Mouse (Mus musculus): ENCODE results near the gene Gm26620.

Gene Gm26620

DNA sequence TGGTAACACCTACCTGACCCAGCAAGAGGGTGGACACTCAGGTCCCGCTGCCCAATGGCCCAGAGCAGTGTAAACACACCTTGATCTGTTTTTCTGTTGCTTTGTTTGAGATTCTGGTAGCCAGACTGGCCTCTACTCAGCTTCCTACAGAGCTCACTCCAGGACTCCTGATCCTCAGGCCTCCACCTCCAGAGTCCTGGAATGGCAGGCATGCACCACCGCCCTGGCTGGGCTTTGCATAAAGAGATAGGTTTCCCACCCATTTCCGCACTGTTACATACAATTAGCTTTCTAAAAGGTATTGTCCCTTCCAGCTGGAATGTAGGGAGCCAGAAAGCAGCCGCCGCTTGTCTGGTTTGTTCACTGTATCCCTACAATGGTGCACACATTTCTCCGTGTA lies 13.5 kb upstream of the Gm26620 start:
- DNase-seq: no peak

DNA sequence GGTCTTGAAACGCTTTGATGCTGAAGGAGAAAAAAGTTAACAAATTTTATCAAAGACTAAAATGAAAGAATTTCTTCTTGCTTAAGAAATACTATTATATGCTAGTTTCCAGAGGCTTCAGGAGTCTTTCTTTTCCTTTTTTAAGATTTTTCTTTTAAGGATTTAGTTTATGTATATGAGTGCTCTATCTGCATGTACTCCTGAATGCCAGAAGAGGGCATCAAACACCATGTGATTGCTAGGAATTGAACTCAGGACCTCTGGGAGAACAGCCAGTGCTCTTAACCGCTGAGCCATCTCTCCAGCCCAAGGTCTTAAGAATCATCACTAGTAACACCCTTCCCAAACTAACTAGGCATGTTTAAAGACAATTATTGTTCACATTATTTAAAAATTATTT lies 12.9 kb upstream of the Gm26620 start:
- DNase-seq: no peak

DNA sequence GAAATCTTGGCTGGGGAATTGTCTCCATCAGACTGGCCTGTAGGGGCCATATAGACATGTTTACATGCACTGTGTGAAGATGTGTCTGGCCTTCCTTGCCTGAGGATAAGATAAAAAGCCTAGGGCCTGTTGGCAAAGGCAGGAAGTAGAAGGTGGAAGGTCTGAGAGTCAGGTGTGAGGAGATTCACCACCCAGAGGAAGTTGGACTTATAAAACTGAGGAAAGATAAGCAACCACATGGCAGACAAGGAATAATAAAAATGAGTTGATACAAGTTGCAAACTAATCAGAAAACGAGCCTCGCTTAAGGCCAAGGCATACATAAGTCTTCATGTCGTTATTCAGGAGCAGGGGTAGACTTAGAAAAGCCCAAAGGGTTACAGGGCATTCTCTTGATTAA lies 9.2 kb upstream of the Gm26620 start:
- DNase-seq: no peak

- DNase-seq: no peak
Observed at GRCm38 (mm10) chr1:170876906-170877305, 8.0 kb upstream of the Gm26620 start.

DNA sequence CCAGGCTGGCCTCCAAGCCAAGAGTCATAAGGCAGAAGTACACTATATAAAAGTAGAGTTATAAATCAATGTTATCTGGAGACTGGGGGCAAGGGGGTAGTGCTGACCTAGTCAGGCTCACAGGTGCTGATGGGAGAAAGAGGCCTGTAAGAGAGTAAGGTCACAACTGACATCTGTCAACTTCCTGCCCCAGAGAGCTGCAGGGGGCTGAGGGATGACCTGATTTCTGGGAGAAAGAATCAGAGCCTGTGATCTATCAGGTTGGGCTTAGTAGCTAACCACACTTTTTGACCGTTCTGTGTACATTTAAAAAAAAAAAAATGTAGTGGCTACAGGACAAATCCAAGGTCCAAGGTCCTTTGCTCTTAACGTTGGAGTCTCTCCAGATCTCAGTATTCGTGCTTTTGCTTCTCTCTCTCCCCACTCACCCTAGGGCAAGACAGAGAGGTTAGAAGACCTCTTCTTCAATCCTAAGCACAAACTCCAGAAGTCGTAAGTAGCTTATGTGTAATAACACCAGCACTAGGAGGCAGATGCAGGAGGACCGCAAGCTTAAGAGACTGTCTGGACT lies 1.9 kb upstream of the Gm26620 start:
- peak; percentile 17 for DNase-seq

- DNase-seq: no peak
Observed at GRCm38 (mm10) chr1:170884390-170884789, 475 bp upstream of the Gm26620 start.

DNA sequence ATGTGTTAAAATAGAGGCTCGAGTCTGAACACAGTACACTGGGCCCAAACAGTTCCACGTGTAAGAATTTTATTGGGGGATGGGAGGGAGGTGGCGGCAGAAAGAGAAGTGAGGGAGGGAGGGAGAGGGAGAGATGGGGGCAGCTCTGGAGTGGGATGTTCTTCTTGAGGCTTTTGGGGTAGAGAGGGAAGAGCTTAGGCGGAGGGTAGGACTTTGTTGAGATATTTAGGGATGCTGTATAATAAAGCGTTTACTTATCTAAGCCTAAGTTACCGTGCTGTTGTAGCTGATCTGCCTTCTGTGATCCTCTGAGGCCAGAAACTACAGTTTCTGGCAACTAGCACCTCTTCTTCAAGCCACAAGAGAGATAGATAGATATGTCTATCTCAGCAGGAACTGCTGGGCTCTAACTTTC lies 1.2 kb downstream of the Gm26620 start:
- DNase-seq: no peak

DNA sequence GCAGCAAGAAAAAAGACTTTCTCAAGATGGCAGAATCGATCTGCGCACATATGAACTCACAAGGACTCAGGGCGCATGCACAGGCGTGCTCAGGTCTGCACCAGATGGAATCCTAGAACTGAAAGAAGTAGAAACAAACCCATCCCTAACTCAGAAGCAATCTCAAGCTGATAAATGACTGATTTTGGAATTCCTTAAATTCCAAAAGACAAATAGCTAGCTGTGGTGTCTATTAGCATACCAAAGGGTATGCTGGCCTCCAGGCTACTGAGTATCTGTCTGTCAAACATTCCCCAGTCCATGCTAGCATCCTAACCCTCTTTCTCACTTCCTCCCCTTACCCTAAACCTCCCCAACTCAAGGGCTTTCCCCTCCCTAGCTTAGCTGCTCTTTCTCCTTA lies 4.4 kb downstream of the Gm26620 start:
- DNase-seq: no peak

GRCm38 (mm10) chr1:170891646-170892045 lies 6.8 kb downstream of the Gm26620 start:
- no peak for DNase-seq

GRCm38 (mm10) chr1:170892279-170892678 lies 7.4 kb downstream of the Gm26620 start:
- DNase-seq: no peak

GRCm38 (mm10) chr1:170894603-170895602 lies 10.0 kb downstream of the Gm26620 start:
- DNase-seq: peak; percentile 15

- DNase-seq: no peak
Observed at GRCm38 (mm10) chr1:170896651-170897281, 11.9 kb downstream of the Gm26620 start.

DNA sequence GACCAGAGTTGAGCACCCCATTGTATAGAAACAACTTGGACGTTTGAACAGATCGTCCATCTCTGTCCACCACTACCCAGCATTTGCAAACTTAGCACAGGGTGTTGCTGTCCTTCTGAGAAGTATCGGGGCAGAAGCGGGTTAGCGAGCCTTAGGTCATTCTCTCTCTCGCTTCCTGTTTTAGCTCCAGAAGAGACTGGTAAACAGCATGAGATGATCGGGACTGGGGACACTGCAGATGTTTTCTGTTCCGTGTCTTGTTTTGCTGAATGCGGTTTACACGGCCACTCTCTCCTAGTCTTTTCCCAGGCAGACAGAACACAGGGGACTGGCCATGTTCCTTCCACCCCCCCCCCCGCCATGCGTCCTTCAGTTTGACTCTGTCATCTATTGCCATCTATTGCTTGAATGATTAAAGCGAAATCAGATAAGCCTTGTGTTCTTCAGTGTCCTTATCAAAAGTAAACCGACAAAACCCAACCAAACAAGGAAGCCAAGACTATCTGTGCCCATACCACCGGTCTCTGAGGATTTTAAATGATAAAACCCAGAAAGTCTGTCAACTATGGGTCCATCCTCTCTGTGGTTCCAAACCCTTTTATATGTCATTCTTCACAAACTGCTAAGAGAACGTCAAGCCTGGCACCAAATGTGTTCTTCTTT lies 13.7 kb downstream of the Gm26620 start:
- no peak for DNase-seq

- DNase-seq: peak; percentile 59
Observed at GRCm38 (mm10) chr1:170900799-170901467, 16.1 kb downstream of the Gm26620 start.

DNA sequence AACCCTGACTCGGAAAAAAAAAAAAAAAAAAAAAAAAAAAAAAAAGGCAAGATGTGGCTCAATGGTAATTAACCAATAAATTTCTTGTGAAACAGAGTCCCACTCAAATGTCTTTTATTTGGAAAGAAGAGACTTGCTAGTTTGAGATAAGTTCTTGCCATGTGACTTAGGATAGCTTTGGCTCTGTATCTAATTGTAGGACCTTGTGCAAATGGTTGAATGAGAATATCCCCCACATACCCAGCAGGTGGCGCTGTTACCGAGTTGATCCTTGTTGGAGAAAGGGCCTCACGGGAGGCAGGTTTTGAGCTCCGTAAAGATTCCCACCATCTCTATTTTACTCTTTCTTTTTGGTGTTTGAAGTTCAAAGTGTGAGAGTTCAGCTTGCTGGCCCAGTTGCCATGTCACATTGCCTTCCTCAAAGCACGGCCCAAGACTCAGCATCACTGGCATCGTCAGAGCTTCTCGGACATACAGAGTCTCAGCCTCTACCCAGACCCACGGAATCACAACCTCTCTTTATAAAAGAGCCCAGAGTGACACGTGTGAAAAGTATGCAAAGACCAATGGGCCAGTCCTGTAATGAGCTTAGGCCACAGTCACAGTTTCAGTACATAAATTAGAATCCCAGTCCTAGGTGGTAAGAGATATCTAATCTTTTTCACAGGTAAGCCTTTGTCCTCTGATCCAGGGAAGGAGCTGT lies 16.8 kb downstream of the Gm26620 start:
- peak; percentile 84 for DNase-seq

DNA sequence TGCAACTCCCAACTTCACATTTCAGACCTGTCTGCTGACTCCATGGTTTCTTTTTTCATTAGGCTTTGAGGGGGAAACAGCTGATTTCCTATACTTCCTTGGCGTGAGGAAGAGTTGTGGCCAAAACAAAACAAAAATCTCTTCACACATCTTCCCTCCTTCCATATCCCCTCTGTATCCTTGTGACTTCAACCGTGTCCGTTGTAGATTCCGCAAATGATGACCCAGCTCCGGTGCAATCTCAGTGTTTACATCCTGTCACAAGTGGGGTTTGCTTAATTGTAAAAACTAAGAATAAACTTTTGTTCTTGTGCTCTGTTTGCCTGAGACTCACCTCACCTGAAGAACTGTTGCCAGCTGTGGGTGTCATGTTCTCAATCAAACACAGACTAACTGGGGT lies 18.6 kb downstream of the Gm26620 start:
- no peak for DNase-seq

GRCm38 (mm10) chr1:170907111-170907455 lies 22.2 kb downstream of the Gm26620 start:
- no peak for DNase-seq

DNA sequence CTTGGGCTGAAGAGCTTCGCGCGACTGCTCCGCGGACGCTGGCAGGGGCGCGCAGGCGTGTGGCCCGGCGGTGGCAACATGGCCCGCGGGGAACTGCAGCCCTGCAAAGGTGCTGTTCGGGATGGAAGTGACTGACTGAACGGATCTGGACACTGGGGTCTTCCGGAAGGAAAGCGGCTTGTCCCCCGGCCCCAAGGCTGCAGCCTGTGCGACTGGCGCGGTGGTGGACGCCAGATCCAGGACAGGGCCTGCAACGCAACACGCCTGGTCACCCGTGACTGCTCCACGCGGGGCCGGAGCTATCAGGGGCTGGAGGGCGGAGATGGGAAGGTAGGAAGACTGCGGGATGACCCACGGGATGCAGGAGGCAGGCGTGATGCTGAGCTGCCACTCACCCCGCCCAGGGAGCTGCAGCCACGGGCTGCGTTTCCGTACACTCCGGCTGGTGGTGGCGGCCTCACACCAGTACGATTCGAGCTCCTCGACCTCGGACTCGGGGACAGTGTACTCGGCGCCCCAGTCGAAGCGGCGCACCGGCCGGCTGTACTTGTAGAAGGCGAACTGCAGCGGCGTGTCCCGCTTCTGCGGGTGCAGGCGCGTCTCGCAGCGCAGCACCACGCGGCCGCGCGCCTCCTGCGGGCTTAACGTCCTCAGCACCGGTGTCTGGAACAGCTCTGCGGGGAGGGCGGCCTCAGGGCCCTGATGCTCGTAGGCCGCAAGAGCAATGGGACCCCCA lies 22.8 kb downstream of the Gm26620 start:
- DNase-seq: peak; percentile 26

- no peak for DNase-seq
Observed at GRCm38 (mm10) chr1:170908341-170908740, 23.5 kb downstream of the Gm26620 start.

- no peak for DNase-seq
Observed at GRCm38 (mm10) chr1:170911907-170912660, 27.2 kb downstream of the Gm26620 start.

Measured in thymus, postnatal 14 days (tissue).